Mouse (Mus musculus) thymus, postnatal 4 days (tissue): ENCODE data around the gene Odam.

ENCODE experiments used
- DNase-seq: peaks from one replicate; pipeline ENCODE4 v3.0.0; 2021

The Odam gene

GRCm38 (mm10) chr5:87884729-87885128, at the start of gene Odam:
Gene Odam (plus strand): TSS chr5:87885029.
- no peak for DNase-seq

- DNase-seq, result no peak
Measured at GRCm38 (mm10) chr5:87855136-87855716, 29.6 kb upstream of the Odam start.

GRCm38 (mm10) chr5:87870084-87870483, 14.7 kb upstream of the Odam start:
- DNase-seq, result no peak

- peak; percentile 10 for DNase-seq
Measured at GRCm38 (mm10) chr5:87871423-87871822, 13.4 kb upstream of the Odam start.

- DNase-seq, result no peak
Measured at GRCm38 (mm10) chr5:87925372-87925771, 40.5 kb downstream of the Odam start, which contains the start of gene Csn3. Gene Csn3 (plus strand): TSS chr5:87925579.

- no peak for DNase-seq
Measured at GRCm38 (mm10) chr5:87931603-87932002, 46.8 kb downstream of the Odam start.

- DNase-seq, result no peak
Measured at GRCm38 (mm10) chr5:87940752-87941151, 55.9 kb downstream of the Odam start.

GRCm38 (mm10) chr5:87942515-87942914, 57.7 kb downstream of the Odam start:
- DNase-seq, result no peak
